In genomic region chr9:121215349-121216000, GRCm38 (mm10) we compare ENCODE assay signal across 9 mouse cellular contexts.
DNase-seq lines count a peak whose midpoint lies in the region; ATAC-seq and TF ChIP-seq lines count a peak whose summit lies in the region.
"Had no signal": no experiment of that assay in that cellular context is flagged by ENCODE, and none has a peak within 500 bp of the region (broad histone marks: within the 10 kb centered on the region; RNA-seq: fewer than 3 reads in every experiment).

No protein-coding gene starts in this region.

- peaks cover 8% of the 10 kb centered on the region for H3K27me3 ChIP-seq in E14TG2a.4 (ENCODE audit: insufficient read depth, low read length)
- no peaks in the 10 kb centered on the region for H3K27me3 ChIP-seq in embryonic facial prominence, embryonic 10.5 days (replicated peaks; ENCODE audit: low read depth, poor library complexity, severe bottlenecking)
- no peaks in the 10 kb centered on the region for H3K27me3 ChIP-seq in heart, embryonic 14.5 days (ENCODE audit: control insufficient read depth, insufficient read depth, low read length)
- H3K27me3 ChIP-seq in liver, postnatal 0 days (ENCODE audit: insufficient read depth, low read length): no peaks in the 10 kb centered on the region
- H3K27me3 ChIP-seq: heart, embryonic 15.5 days had no signal

- H3K27ac ChIP-seq in embryonic facial prominence, embryonic 10.5 days (replicated peaks): no peak overlapping the region
- H3K27ac ChIP-seq in heart, embryonic 14.5 days (replicated peaks in 1 of 2; ENCODE audit: control insufficient read depth in 1 of 2, insufficient read depth in 1 of 2, low read depth in 2 of 2, low read length in 2 of 2): no peak overlapping the region
- H3K27ac ChIP-seq in liver, postnatal 0 days (ENCODE audit: low read depth): no peak overlapping the region
- H3K27ac ChIP-seq: heart, embryonic 15.5 days had no signal

- TF ChIP-seq CTCF in E14TG2a.4 (conservative IDR thresholded peaks at IDR 0.05; ENCODE audit: low read length): peak; percentile 88
- peak; percentile 87 for TF ChIP-seq CTCF in liver, postnatal 0 days (IDR thresholded peaks at IDR 0.05; ENCODE audit: low read depth)

- H3K4me2 ChIP-seq in heart, embryonic 14.5 days (ENCODE audit: low read length): no peak overlapping the region
- H3K4me2 ChIP-seq in liver, postnatal 0 days (ENCODE audit: low read depth, low read length): no peak overlapping the region
- H3K4me2 ChIP-seq: heart, embryonic 15.5 days had no signal

- H3K9me3 ChIP-seq in E14TG2a.4 (ENCODE audit: low read length): 0 out of 2 replicates have a peak, but pooled peaks cover 3% of the 10 kb centered on the region
- no peaks in the 10 kb centered on the region; the same call in 1 of the 2 replicates for H3K9me3 ChIP-seq in embryonic facial prominence, embryonic 10.5 days
- peaks cover 3% of the 10 kb centered on the region; the same call in 1 of the 2 replicates for H3K9me3 ChIP-seq in heart, embryonic 14.5 days (ENCODE audit: control insufficient read depth, low read length)
- H3K9me3 ChIP-seq in liver, postnatal 0 days (ENCODE audit: low read length): no peaks in the 10 kb centered on the region
- H3K9me3 ChIP-seq: heart, embryonic 15.5 days had no signal

- TF ChIP-seq EP300 in liver, postnatal 0 days (IDR thresholded peaks at IDR 0.05; ENCODE audit: low read depth): no peak

- H3K4me3 ChIP-seq in E14TG2a.4 (replicated peaks; ENCODE audit: low read length): no peak overlapping the region
- H3K4me3 ChIP-seq in embryonic facial prominence, embryonic 10.5 days: no peak overlapping the region
- H3K4me3 ChIP-seq in heart, embryonic 14.5 days (ENCODE audit: control insufficient read depth in 1 of 2, insufficient read depth in 1 of 2, low read depth in 1 of 2, low read length in 2 of 2): no peak overlapping the region
- H3K4me3 ChIP-seq in liver, postnatal 0 days (ENCODE audit: low read depth, low read length): no peak overlapping the region
- H3K4me3 ChIP-seq: heart, embryonic 15.5 days had no signal

- no peaks in the 10 kb centered on the region for H3K36me3 ChIP-seq in E14TG2a.4 (ENCODE audit: insufficient read depth, low read length)
- no peaks in the 10 kb centered on the region for H3K36me3 ChIP-seq in embryonic facial prominence, embryonic 10.5 days (replicated peaks)
- H3K36me3 ChIP-seq in heart, embryonic 14.5 days (ENCODE audit: control insufficient read depth, insufficient read depth, low read length): no peaks in the 10 kb centered on the region
- H3K36me3 ChIP-seq in liver, postnatal 0 days (replicated peaks; ENCODE audit: insufficient read depth, low read length): no peaks in the 10 kb centered on the region
- H3K36me3 ChIP-seq: heart, embryonic 15.5 days had no signal

- H3K4me1 ChIP-seq in E14TG2a.4 (replicated peaks; ENCODE audit: low read depth, low read length): peaks cover 21% of the 10 kb centered on the region
- H3K4me1 ChIP-seq in embryonic facial prominence, embryonic 10.5 days: peaks cover 10% of the 10 kb centered on the region; the same call in 1 of the 2 replicates
- peaks cover 0 to 5% of the 10 kb centered on the region in 2 experiments; a peak in 1 of 4 replicates for H3K4me1 ChIP-seq in heart, embryonic 14.5 days (ENCODE audit: control insufficient read depth in 2 of 2, insufficient read depth in 2 of 2, low read length in 2 of 2)
- H3K4me1 ChIP-seq in liver, postnatal 0 days (ENCODE audit: insufficient read depth): no peaks in the 10 kb centered on the region
- H3K4me1 ChIP-seq: heart, embryonic 15.5 days had no signal

- DNase-seq in adrenal gland, postnatal 14 days: peak; percentile 80
- DNase-seq in embryonic facial prominence, embryonic 10.5 days (ENCODE audit: low spot score): peak; percentile 80
- peak; percentile 67 for DNase-seq in kidney, postnatal 14 days
- DNase-seq in liver, postnatal 0 days: peak; percentile 68
- peak; percentile 56 for DNase-seq in retina, adult 2 months (ENCODE audit: low read depth, low spot score)
- DNase-seq in urinary bladder, postnatal 14 days (ENCODE audit: low spot score): peak; percentile 69

- 39% methylated on average over 3 of the region's 3 CpGs for WGBS in embryonic facial prominence, embryonic 10.5 days
- WGBS in heart, embryonic 14.5 days: 28% methylated on average over 3 of the region's 3 CpGs
- WGBS in liver, postnatal 0 days (ENCODE audit: insufficient replicate concordance): 27% methylated on average over 3 of the region's 3 CpGs

- H3K9ac ChIP-seq in heart, embryonic 14.5 days (ENCODE audit: low read length): no peak overlapping the region
- no peak overlapping the region for H3K9ac ChIP-seq in liver, postnatal 0 days (replicated peaks)
- H3K9ac ChIP-seq: heart, embryonic 15.5 days had no signal

- peak; percentile 17; the same call in 1 of the 2 replicates for ATAC-seq in heart, embryonic 14.5 days (ENCODE audit: insufficient number of reproducible peaks, insufficient read depth, low FRiP score, low read depth)
- no peak for ATAC-seq in liver, postnatal 0 days
